Mouse (Mus musculus) common myeloid progenitor, adult 5-6 weeks (primary cell): ENCODE data around the gene 2410004B18Rik. TPM values are rescaled to one million over a fixed set of nuclear protein-coding genes. Genes with fewer than 3 reads are reported as not detected.
"Not testable (repeated sequence)": the region's sequence is repeated elsewhere in the genome, so short reads cannot be mapped to it uniquely, and the experiment has no call there.

ENCODE experiments used
- ATAC-seq: replicated peaks from 2 replicates; pipeline ENCODE4 v1.8.0; 2016; ENCODE audit warnings: low read depth, mild to moderate bottlenecking, moderate TSS enrichment, inconsistent platforms; ENCODE audit not compliant: poor library complexity, severe bottlenecking
- total RNA-seq: library from RNA; stranded (forward); fragments of 200-1000, 187-1606 nt; gene quantifications from 2 replicates; pipeline ENCODE4 v1.2.3, GENCODE M21; 2017

Gene 2410004B18Rik
- total RNA-seq, 1 experiment from 2014 or later: 17.0 TPM

DNA sequence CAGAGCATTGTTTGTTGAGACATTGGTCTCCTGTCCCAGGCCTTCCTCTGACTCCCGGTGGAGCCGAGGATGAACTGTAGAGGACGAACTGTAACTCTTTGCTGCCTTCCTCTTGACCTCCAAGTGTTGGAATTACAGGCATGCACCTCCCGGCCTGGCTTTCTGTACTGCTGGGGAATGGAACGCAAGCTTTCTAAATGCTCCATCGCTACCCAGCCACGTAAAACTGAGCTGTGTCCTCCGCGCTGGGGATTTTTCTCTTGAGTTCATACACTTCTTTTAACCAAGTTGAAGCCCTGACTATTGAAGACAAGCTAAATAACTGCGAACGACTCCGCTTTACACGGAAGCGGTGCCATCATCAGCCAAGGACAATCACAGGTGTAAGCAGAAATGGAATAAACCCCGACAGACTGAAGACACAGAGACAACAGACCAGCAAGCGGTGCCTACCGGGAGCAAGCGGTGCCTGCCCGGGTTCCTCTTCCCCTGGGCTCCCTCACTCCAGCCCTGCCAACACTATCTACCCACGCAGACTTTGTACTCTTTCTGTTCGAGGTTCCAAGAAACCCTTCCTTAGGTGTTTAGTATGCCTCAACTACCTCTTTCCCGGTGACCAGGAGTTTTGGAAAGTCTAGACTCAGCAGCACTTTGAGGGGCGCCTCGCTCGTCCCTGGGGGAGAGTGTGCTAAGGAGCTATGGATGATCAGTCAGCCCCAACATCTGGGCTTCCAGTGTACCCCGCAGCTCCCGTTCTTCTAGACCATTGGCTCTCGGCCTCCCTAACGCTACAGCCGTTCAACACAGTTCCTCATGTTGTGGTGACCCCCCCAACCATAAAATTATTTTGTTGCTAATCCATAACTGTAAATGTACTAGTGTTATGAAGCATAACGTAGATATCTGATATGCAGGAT, 25.5 kb downstream of the 2410004B18Rik start:
- ATAC-seq: peak; percentile 57

DNA sequence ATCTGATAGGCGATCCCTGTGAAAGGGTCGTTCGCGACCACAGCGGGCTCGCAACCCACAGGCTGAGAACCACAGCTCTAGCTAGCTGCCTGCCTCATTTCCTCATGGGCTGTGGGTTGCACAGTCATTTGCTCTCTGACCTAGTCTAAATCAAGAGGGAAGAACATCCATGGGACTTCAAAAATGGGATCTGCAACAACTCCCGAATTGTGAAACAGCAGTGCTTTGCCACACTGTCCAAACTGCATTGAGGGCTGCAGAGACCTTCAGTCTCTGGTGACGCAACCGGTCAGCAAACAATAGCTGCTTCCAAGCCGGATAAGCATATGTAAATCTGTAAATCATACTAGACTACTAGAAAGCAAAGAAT, 26.2 kb downstream of the 2410004B18Rik start:
- ATAC-seq: peak; percentile 86

DNA sequence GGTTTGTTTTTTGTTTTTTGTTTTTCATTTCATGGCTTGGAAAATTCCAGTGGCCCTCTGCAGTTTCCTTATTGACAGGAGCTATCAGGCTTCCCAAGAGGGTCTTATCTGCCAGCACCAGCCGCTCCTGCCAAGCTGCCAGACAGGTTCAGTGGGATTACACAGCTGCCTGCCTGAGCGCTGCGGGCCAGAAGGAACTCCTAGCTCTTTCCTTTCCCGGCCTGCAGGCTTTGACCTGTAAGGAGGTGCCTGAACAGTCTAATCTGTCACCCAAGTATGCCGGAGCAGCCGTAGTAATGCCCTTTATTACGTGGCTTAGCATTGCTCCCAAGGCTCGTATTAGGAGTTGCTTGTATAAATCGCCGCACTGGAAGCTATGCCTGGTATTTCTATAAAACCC, 26.7 kb downstream of the 2410004B18Rik start:
- ATAC-seq: peak; percentile 47

DNA sequence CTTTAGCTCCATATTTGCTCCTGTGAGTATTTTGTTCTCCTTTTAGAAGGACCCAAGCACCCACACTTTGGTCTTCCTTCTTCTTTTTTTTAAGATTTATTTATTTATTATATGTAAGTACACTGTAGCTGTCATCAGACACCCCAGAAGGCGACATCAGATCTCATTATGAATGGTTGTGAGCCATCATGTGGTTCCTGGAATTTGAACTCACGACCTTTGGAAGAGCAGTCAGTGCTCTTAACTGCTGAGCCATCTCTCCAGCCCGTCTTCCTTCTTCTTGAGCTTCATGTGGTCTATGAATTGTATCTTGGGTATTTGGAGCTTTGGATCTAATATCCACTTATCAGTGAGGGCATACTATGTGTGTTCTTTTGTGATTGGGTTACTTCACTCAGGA, 27.8 kb downstream of the 2410004B18Rik start:
- not testable (repeated sequence) for ATAC-seq

DNA sequence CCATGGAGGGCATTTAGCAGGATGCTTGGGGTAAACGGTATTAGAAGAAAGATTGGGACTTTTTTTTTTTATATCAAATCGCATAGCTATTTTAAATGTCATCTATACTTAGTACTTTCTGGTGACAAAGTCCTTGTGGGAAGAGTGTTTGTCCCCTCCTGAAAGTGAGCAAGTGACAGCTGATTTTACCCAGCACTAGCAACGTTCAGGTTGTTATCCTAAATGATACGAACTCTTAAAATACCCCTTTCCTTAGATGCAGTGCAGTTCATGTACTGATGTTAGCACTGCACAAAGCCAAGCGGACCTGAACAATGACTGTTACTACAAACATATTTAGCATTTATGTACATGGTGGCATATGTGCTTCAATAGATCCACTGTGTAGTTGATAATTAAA, 29.0 kb downstream of the 2410004B18Rik start:
- ATAC-seq: no peak

DNA sequence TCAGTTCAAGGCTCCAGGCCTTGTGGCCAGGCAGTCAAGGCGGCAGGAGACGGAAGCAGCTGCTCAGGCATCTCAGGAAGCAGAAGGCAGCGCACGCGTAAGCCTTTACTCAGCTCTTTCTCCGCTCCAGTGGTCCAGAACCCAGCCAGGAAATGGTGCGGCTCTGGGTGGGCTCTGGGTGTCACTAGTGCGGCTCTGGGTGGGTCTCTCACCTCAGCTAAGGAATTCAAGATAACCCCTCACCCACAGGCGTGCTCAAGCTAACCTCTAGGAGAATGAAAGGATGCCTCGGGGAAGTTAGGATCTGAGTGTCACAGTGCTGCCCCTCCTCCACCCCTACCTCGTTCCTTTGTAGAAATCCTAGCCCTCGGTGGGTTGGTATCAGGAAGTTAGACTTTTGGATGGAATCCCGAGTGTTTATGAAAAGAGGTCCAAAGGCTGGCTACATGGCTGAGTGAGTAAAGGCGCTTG, 31.3 kb downstream of the 2410004B18Rik start:
- peak; percentile 81 for ATAC-seq

DNA sequence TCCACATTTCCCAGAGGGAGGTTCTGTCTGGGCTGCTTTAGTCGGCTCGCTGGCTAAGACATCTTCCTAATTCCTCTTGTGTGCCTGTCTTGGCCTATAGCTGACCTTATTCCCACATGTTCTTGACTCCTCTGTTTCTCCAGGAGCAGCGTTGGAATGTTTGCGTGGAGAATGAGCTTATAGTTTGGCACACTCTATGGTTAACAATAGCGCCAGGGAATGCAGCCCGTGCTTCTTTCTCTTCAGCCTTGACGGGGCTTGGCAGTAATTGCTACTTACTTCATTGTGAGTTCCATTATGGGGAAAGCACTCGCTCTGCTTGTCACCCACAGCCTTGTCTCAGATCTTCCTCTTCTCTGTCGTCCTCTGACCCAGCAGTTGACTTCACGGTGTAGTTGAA, 33.7 kb downstream of the 2410004B18Rik start:
- no peak for ATAC-seq

DNA sequence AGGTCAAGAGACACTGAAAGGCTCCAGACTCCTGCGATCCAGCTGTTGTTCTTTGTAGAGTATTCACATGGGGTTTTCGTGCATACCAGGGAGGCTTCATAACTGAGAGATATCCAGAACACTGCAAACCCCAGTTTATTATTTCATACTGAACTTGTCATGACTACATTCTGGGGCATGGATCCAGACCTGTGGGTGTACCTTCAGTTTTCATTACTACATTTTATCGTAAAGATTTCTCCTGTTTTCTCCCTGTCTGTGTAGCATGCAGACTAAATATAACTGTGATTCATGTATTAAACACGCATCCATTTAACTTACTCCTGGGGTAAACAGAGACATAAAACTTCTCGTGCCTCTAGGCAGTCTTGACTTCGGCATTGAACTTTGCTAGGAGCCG, 37.2 kb downstream of the 2410004B18Rik start:
- no peak for ATAC-seq

DNA sequence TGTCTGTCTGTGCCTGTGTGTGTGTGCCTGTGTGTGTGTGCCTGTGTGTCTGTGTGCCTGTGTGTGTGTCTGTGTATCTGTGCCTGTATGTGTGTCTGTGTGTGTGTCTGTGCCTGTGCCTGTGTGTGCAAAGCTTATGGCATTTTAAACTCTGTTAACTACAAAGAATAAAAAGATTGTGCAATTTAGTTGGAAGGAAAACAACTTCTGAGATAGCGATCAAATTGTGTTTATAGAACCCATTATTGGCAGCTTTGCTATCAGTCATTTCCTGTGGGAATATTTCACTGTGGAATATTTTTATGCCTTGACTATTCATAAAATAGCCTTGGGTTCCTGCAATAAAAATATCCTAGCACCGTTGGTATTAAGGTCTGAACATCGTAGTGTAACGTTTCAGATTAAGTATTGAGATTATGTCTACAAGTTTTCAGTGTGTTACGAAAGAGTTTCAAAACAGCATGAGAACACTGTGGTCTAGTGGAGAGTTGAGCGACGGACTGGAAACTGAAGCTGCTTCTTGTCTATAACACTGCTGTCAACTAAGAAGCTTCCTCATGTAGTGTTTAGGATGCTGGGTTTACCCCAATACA, 47.6 kb downstream of the 2410004B18Rik start:
- no peak for ATAC-seq

DNA sequence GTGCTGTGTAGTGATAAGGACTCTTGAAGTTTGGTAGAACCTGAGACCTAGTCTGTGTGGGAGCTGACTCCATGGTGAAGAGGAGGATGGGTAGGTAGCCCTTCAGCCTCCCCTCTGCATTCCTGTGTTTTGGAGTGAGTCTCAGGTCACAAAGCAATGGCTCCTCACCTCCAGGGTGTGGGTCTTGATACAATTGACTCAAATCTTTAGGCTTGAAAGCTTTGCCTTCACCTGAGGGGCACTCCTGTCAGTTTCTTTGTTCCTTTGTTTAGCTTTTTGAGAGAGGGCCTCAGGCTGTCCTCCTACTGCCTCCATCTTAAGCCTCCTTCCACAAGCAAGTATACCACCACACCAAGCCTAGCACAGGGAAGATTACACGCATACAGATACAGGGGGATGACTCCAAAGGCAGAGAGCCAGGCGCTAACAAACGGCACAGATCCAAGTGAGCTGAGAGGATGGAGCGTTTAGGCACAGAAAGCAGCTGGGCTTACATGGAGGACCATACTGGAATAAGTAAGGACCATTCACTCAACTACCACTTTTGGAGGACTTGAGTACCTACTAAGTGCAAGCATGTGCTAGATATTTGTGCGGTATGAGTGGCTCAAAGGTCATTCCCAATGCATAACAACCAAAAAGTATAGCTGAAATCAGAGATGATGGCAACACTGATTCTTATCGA, 48.6 kb downstream of the 2410004B18Rik start:
- no peak for ATAC-seq

DNA sequence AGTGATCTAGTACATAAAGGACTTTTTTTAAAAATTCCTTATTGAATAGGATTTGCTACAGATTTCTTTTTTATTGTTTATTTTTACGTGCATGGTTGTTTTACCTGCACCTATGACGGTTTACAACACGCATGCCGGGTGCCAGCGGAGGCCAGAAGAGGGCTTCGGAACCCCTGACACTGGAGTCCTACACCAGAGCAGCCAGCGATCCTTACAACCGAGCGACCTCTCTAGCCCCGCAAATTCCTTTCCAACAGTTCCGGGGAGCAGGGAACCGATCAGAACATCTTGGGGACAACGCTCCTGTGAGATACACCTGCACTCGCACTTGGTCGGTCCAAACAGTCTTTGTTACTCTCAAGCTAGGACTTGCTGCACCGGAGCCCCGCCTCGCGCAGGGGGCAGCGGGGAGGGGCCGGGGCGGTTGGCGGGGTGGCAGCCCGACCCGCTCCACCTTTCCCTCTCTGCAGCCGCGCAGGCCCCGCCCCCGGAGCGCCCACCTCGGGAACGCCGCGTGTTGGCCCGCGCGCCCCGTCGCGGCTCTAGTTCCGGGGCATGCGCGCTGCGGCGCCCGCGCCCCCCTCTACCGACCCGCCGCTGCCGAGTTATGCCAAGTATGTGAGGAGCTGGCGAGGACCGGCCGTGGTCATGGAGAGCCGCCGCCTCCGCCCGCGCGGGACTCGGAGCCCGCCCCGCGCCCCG, 49.6 kb downstream of the 2410004B18Rik start, which contains the start of gene Syde2:
Gene Syde2 (plus strand): TSS at position 603 of the 702 bp plus-strand sequence.
- peak; percentile 44 for ATAC-seq

DNA sequence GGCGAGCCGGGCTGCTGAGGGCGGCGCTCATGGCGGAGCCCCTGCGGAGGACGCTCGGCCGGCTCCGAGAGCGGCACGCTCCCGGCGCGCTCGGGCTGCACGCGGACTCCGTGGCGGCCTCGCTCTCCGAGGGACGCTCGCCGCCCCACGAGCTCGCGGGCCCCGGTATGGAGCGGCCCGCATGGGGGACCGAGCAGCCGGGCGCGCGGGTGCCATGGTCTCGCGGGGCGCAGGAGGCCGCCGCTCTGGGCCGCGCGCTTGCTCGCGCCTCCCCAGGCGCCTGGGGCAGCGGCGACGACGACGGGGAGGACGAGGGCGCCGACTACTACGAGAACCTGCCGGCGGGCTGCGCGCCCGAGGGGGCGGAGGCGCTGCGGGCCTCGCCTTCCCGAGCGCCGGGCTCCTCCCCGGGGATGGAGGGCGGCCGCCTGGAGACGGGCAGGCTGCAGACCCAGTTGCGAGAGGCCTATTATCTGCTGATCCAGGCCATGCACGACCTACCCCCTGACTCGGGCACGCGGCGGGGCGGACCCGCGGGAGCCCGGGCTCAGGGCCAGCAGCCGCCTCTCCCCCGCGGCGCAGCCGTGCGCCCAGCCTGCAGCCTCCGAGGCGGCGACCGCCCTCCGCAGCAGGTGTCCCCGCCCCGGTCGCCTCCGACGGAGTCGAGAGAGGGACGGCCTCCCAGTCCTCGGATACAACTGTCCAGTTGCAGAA, 50.3 kb downstream of the 2410004B18Rik start:
- ATAC-seq: peak; percentile 68

DNA sequence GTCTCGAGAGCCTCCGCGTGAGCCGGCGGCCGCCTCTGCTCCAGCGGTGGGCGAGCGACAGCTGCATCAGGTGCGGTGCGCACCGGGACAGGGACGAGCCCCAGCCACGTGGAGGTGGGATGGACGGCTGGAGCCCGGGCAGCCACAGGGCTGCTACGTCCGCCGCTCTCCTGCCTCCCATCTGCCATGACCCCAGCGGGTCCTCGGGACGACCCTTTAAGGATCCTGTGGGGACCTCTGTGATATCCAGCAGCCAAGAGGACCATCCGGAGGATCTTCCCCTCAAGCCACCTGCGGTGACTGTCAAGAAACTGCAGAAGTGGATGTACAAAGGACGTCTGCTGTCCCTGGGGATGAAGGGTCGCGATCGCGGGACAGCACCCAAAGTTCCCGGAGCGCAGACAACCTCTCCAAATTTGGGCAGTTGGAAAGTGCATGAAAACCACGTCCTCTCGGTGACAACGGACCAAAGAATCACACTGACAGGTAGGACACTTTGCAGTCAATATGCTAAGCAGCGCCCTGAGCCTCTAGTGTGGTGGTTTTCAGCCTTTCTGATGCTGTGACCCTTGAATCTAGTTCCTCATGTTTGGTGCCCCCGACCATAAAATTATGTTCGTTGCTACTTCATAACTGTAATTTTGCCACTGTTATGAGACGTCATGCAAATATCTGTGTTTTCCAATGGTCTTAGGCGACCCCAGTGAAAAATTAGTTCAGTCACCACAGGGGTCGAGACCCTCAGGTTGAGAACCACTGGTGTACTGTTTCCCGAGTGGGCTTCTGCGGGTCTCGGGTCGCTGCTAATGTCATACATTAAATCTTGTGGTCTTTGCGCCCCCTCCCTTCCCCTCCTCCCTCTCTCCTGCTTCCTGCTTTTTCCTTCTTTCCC, 51.1 kb downstream of the 2410004B18Rik start:
- peak; percentile 0; the same call in 1 of the 2 replicates for ATAC-seq

DNA sequence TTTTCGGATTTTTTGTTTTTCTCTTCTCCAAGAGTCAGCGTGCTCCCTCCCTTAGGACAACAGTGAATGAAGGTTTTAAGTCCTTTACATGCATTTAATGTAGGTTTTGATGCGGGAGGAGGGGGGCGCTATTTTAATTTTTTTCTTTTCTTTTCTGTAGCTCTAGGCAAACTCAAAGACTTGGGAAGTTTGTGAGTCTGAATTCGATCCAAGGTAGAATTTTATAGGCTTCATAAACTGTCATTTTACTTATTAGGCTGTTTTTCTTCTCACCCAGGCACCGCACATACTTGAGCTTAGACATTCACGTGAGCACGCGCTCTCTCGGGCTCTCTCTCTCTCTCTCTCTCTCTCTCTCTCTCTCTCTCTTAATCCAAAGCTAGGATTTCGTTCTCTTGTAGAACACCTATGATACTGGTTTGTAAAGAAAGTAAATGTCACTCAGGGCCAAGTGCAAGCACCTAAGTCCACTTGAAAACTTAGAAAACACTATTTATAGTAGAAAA, 51.8 kb downstream of the 2410004B18Rik start:
- ATAC-seq: no peak

DNA sequence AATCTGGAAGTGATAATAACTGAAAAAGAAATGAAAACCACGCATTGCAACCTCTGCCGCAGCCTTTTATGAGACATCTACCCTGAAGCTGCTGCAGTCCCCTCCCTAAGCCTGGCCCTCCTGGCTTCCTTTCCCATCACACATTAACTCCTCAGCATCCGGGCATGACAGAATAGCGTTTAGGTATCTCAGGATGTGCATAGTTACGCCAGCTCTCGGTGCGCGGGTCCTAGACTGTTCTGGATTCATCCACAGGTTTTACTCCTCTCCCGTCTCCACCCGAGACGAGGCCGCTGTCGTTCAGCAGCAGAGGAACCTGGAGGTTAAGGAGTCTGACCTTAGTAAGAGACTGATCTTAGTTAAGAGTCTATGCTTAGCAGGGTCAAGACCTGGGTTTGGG, 53.3 kb downstream of the 2410004B18Rik start:
- no peak for ATAC-seq

DNA sequence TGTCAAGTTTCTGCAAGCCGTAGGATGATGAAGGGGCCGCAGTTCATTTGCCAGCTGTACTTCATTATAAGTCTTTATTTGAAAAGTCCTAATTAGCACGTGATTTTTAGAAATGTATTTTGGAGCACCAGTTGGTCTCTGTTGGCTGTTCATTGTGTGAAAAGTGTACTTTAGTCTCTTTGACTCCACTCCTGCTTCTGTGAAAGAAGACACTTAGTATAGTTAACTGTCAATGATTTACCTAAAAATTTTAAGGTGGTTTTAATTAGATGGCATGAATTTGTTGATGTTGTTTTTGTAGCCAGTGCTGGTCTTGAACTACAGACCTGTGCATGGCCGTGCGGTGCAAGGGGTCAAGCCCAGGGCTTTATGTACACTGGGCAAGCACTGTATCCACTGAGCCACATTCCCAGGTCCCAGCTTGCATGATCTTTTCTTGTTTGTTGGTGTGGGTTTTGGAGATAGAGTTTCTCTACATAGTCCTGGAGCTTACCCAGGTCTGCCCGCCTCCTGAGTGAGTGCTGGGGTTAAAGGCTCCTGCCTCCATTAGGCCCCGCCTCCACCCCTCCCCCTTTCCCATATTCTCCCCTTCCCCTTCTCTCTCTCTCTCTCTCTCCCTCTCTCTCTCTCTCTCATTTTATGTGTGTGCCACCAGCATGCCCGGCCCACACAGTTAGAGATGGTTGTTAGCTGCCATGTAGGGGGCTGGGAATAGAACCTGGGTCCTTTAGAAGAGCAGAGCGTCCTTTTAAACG, 54.3 kb downstream of the 2410004B18Rik start:
- ATAC-seq: no peak

DNA sequence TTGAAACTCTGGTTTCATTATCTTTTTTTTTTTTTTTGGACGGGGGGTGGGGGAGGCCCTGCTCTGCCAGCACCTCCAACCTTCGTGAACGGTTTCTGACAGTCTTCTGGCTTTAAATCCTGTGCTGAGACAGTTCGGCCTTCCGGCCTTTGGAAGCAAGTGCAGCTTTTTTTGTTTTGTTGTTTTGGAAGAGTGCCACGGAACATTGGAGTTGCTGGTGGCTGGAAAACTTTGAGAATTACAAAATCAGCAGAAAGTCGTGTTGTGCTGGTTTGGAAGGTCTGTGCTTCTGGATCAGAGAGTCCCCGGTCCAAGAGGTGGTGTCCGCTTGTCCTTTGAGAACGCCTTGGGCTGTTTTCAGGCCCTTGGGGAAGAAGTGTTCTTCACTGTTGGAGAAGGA, 55.0 kb downstream of the 2410004B18Rik start:
- ATAC-seq: no peak
